Mouse (Mus musculus) hindbrain, embryonic 14.5 days (tissue): ENCODE results near the gene Prim2. TPM values are rescaled to one million over a fixed set of nuclear protein-coding genes. Genes with fewer than 3 reads are reported as not detected.

Source experiments
- ATAC-seq: fragments of 200-750 bp; cut with Nextera tagmentation; 2 replicates; pipeline ENCODE4 v1.8.0; 2017; ENCODE audit warnings: moderate number of reproducible peaks, mild to moderate bottlenecking, moderate TSS enrichment, moderate library complexity; ENCODE audit not compliant: low FRiP score
- DNase-seq: peaks from one replicate; pipeline ENCODE4 v3.0.0-alpha.2; 2015; ENCODE audit warnings: low spot score
- H3K27ac ChIP-seq: fragments of 300-500 bp; sonication (generic); 2 replicates; pipeline ENCODE4 v1.5.1; 2014; ENCODE audit warnings: mild to moderate bottlenecking, moderate library complexity
- H3K27me3 ChIP-seq: fragments of 300-500 bp; sonication (generic); 2 replicates; pipeline ENCODE4 v1.6.1; 2014; ENCODE audit warnings: mild to moderate bottlenecking, low read length, mixed read lengths; ENCODE audit not compliant: control insufficient read depth, insufficient read depth
- H3K36me3 ChIP-seq: fragments of 300-500 bp; sonication (generic); replicated peaks from 2 replicates; pipeline ENCODE4 v1.6.1; 2014; ENCODE audit not compliant: control insufficient read depth, insufficient read depth
- H3K4me1 ChIP-seq: fragments of 300-500 bp; sonication (generic); replicated peaks from 2 replicates; pipeline ENCODE4 v1.6.1; 2014; ENCODE audit warnings: antibody characterized with exemption, low read length, mixed read lengths; ENCODE audit not compliant: control insufficient read depth, insufficient read depth
- H3K4me2 ChIP-seq: fragments of 300-500 bp; sonication (generic); replicated peaks from 2 replicates; pipeline ENCODE4 v1.6.1; 2014; ENCODE audit warnings: mild to moderate bottlenecking, moderate library complexity
- H3K4me3 ChIP-seq: fragments of 300-500 bp; sonication (generic); replicated peaks from 2 replicates; pipeline ENCODE4 v1.5.1; 2014; ENCODE audit warnings: mild to moderate bottlenecking, low read length
- H3K9ac ChIP-seq: fragments of 300-500 bp; sonication (generic); 2 replicates; pipeline ENCODE4 v1.6.1; 2014
- H3K9me3 ChIP-seq: fragments of 300-500 bp; sonication (generic); 2 replicates; pipeline ENCODE4 v1.6.1; 2016; ENCODE audit warnings: low read length; ENCODE audit not compliant: control insufficient read depth
- WGBS: fragments of 180-500 bp; shearing (Covaris S2); extraction: QIAGEN DNeasy Blood & Tissue Kit; methylation state at CpG from one replicate; pipeline ENCODE4 v1.1.7; 2014; 5-methylcytosine and 5-hydroxymethylcytosine counted together
- polyA plus RNA-seq: library from polyadenylated mRNA; unstranded; fragments of >200 nt; fragmentation: Nextera tagmentation; extraction: Ambion mirVana; gene quantifications from 2 replicates; pipeline ENCODE4 v1.2.1, GENCODE M21; 2014

The Prim2 gene
- polyA plus RNA-seq, 1 experiment from 2014 or later, result 20.6 TPM

- H3K9me3 ChIP-seq, result no peaks in the 10 kb centered on the region
- H3K9ac ChIP-seq, result no peak overlapping the region
- H3K4me2 ChIP-seq, result no peak overlapping the region
- H3K4me3 ChIP-seq, result no peak overlapping the region
- H3K27ac ChIP-seq, result no peak overlapping the region
- no peak for DNase-seq
- WGBS, result 69% methylated on average over 2 of the region's 2 CpGs
- no peaks in the 10 kb centered on the region for H3K36me3 ChIP-seq
- ATAC-seq, result no peak
- H3K4me1 ChIP-seq, result no peaks in the 10 kb centered on the region
- no peaks in the 10 kb centered on the region for H3K27me3 ChIP-seq
These were observed 114.0 kb downstream of the Prim2 start for GRCm38 (mm10) chr1:33555626-33556025.

GRCm38 (mm10) chr1:33551350-33551749 is 118.2 kb downstream of the Prim2 start:
- no peak overlapping the region for H3K4me2 ChIP-seq
- no peak for ATAC-seq
- H3K4me1 ChIP-seq, result no peaks in the 10 kb centered on the region
- 98% methylated on average over 9 of the region's 9 CpGs for WGBS
- H3K4me3 ChIP-seq, result no peak overlapping the region
- no peak overlapping the region for H3K9ac ChIP-seq
- no peak overlapping the region for H3K27ac ChIP-seq
- H3K27me3 ChIP-seq, result no peaks in the 10 kb centered on the region
- H3K36me3 ChIP-seq, result no peaks in the 10 kb centered on the region
- DNase-seq, result no peak
- 0 out of 2 replicates have a peak, but pooled peaks cover 4% of the 10 kb centered on the region for H3K9me3 ChIP-seq

GRCm38 (mm10) chr1:33541708-33542107 is 127.9 kb downstream of the Prim2 start:
- no peak overlapping the region for H3K4me3 ChIP-seq
- H3K4me1 ChIP-seq, result no peaks in the 10 kb centered on the region
- H3K36me3 ChIP-seq, result no peaks in the 10 kb centered on the region
- H3K27ac ChIP-seq, result no peak overlapping the region
- H3K27me3 ChIP-seq, result no peaks in the 10 kb centered on the region
- no peak overlapping the region for H3K4me2 ChIP-seq
- H3K9ac ChIP-seq, result no peak overlapping the region
- DNase-seq (no peak), ATAC-seq (no peak)
- H3K9me3 ChIP-seq, result no peaks in the 10 kb centered on the region
- 92% methylated on average over 7 of the region's 7 CpGs for WGBS

GRCm38 (mm10) chr1:33537948-33538347 is 131.6 kb downstream of the Prim2 start:
- no peaks in the 10 kb centered on the region for H3K27me3 ChIP-seq
- H3K4me3 ChIP-seq, result no peak overlapping the region
- DNase-seq (no peak), ATAC-seq (no peak)
- no peak overlapping the region for H3K9ac ChIP-seq
- H3K4me2 ChIP-seq, result no peak overlapping the region
- H3K9me3 ChIP-seq, result no peaks in the 10 kb centered on the region
- H3K27ac ChIP-seq, result no peak overlapping the region
- no peaks in the 10 kb centered on the region for H3K4me1 ChIP-seq
- H3K36me3 ChIP-seq, result no peaks in the 10 kb centered on the region

GRCm38 (mm10) chr1:33536272-33537004 is 133.2 kb downstream of the Prim2 start:
- no peak for ATAC-seq
- Histone ChIP-seq H3K27ac (no peak overlapping the region), H3K4me2 (no peak overlapping the region), H3K4me3 (no peak overlapping the region), H3K36me3 (no peaks in the 10 kb centered on the region), H3K27me3 (no peaks in the 10 kb centered on the region), H3K4me1 (peaks cover 11% of the 10 kb centered on the region), H3K9me3 (no peaks in the 10 kb centered on the region), H3K9ac (no peak overlapping the region)
- no peak for DNase-seq
- WGBS, result 98% methylated on average over 4 of the region's 4 CpGs

- no peak overlapping the region for H3K27ac ChIP-seq
- H3K4me3 ChIP-seq, result no peak overlapping the region
- DNase-seq (no peak), ATAC-seq (no peak)
- H3K27me3 ChIP-seq, result no peaks in the 10 kb centered on the region
- H3K4me2 ChIP-seq, result no peak overlapping the region
- no peaks in the 10 kb centered on the region for H3K9me3 ChIP-seq
- H3K9ac ChIP-seq, result no peak overlapping the region
- no peaks in the 10 kb centered on the region for H3K36me3 ChIP-seq
- peaks cover 14% of the 10 kb centered on the region for H3K4me1 ChIP-seq
- WGBS, result 87% methylated on average over 2 of the region's 2 CpGs
These were observed 134.4 kb downstream of the Prim2 start for GRCm38 (mm10) chr1:33535140-33535686.

GRCm38 (mm10) chr1:33531860-33532259 is 137.7 kb downstream of the Prim2 start:
- Histone ChIP-seq H3K27me3 (no peaks in the 10 kb centered on the region), H3K27ac (no peak overlapping the region), H3K4me3 (no peak overlapping the region), H3K4me2 (no peak overlapping the region), H3K4me1 (peaks cover 18% of the 10 kb centered on the region), H3K36me3 (no peaks in the 10 kb centered on the region), H3K9ac (no peak overlapping the region), H3K9me3 (no peaks in the 10 kb centered on the region)
- no peak for ATAC-seq
- DNase-seq, result no peak
- 72% methylated on average over 3 of the region's 3 CpGs for WGBS

GRCm38 (mm10) chr1:33531097-33531856 is 138.3 kb downstream of the Prim2 start:
- peak; percentile 47 for DNase-seq
- H3K4me3 ChIP-seq, result no peak overlapping the region
- 49% methylated on average over 5 of the region's 5 CpGs for WGBS

GRCm38 (mm10) chr1:33530491-33530890 is 139.1 kb downstream of the Prim2 start:
- Histone ChIP-seq H3K9ac (no peak overlapping the region), H3K27ac (no peak overlapping the region), H3K36me3 (no peaks in the 10 kb centered on the region), H3K4me2 (no peak overlapping the region), H3K4me1 (peaks cover 18% of the 10 kb centered on the region), H3K4me3 (no peak overlapping the region), H3K27me3 (no peaks in the 10 kb centered on the region), H3K9me3 (no peaks in the 10 kb centered on the region)
- ATAC-seq, result no peak
- DNase-seq, result no peak
- 95% methylated on average over 2 of the region's 2 CpGs for WGBS

More at GRCm38 (mm10) chr1:33531097-33531856, 138.3 kb downstream of the Prim2 start:
- no peak overlapping the region for H3K4me2 ChIP-seq
- H3K36me3 ChIP-seq, result no peaks in the 10 kb centered on the region
- peaks cover 18% of the 10 kb centered on the region for H3K4me1 ChIP-seq
- ATAC-seq, result peak; percentile 81
- no peaks in the 10 kb centered on the region for H3K27me3 ChIP-seq
- H3K9me3 ChIP-seq, result no peaks in the 10 kb centered on the region
- H3K9ac ChIP-seq, result no peak overlapping the region
- 0 out of 2 replicates have a peak overlapping the region, but pooled peaks have one; percentile 55 for H3K27ac ChIP-seq
